Mouse (Mus musculus) embryonic facial prominence, embryonic 10.5 days (tissue): ENCODE results near the gene Cyp39a1. TPM values are rescaled to one million over a fixed set of nuclear protein-coding genes. Genes with fewer than 3 reads are reported as not detected.

Experiments used
- DNase-seq: peaks from one replicate; pipeline ENCODE4 v3.0.0-alpha.2; 2017; ENCODE audit warnings: low spot score
- H3K27ac ChIP-seq: fragments of 300-500 bp; sonication (generic); replicated peaks from 2 replicates; pipeline ENCODE4 v1.5.1; 2016; ENCODE audit warnings: mild to moderate bottlenecking
- H3K27me3 ChIP-seq: fragments of 300-500 bp; sonication (generic); replicated peaks from 2 replicates; pipeline ENCODE4 v1.6.1; 2016; ENCODE audit warnings: low read depth, mild to moderate bottlenecking; ENCODE audit not compliant: poor library complexity, severe bottlenecking
- H3K36me3 ChIP-seq: fragments of 300-500 bp; sonication (generic); replicated peaks from 2 replicates; pipeline ENCODE4 v1.6.1; 2016; ENCODE audit warnings: mild to moderate bottlenecking, moderate library complexity
- H3K4me1 ChIP-seq: fragments of 300-500 bp; sonication (generic); 2 replicates; pipeline ENCODE4 v1.6.1; 2016
- H3K4me3 ChIP-seq: fragments of 300-500 bp; sonication (generic); 2 replicates; pipeline ENCODE4 v1.5.1; 2016; ENCODE audit warnings: mild to moderate bottlenecking, moderate library complexity
- H3K9me3 ChIP-seq: fragments of 300-500 bp; sonication (generic); 2 replicates; pipeline ENCODE4 v1.6.1; 2016; ENCODE audit warnings: mild to moderate bottlenecking
- WGBS: fragments of 180-500 bp; shearing (Covaris S2); methylation state at CpG from one replicate; pipeline ENCODE4 v1.1.7; 2016; 5-methylcytosine and 5-hydroxymethylcytosine counted together
- polyA plus RNA-seq: library from polyadenylated mRNA; unstranded; fragments of >200 nt; fragmentation: Nextera tagmentation; extraction: Ambion mirVana; gene quantifications from 2 replicates; pipeline ENCODE4 v1.2.1, GENCODE M21; 2016

The Cyp39a1 gene
- polyA plus RNA-seq, 1 experiment from 2014 or later = 34.2 TPM

- WGBS = 78% methylated on average over 4 of the region's 4 CpGs
- DNase-seq = no peak
- H3K9me3 ChIP-seq = no peaks in the 10 kb centered on the region
- H3K4me1 ChIP-seq = no peaks in the 10 kb centered on the region
- no peaks in the 10 kb centered on the region for H3K27me3 ChIP-seq
- H3K27ac ChIP-seq = no peak overlapping the region
- peaks cover 23% of the 10 kb centered on the region for H3K36me3 ChIP-seq
- H3K4me3 ChIP-seq = no peak overlapping the region
Measured at GRCm38 (mm10) chr17:43734252-43734651, 67.0 kb downstream of the Cyp39a1 start.

GRCm38 (mm10) chr17:43743933-43744332 is 76.7 kb downstream of the Cyp39a1 start:
- H3K36me3 ChIP-seq = peaks cover 11% of the 10 kb centered on the region
- DNase-seq = no peak
- H3K4me3 ChIP-seq = no peak overlapping the region
- no peaks in the 10 kb centered on the region for H3K27me3 ChIP-seq
- H3K27ac ChIP-seq = no peak overlapping the region
- peaks cover 13% of the 10 kb centered on the region for H3K4me1 ChIP-seq
- H3K9me3 ChIP-seq = no peaks in the 10 kb centered on the region
- 85% methylated on average over 5 of the region's 5 CpGs for WGBS

GRCm38 (mm10) chr17:43744425-43744824 is 77.2 kb downstream of the Cyp39a1 start:
- H3K27me3 ChIP-seq = no peaks in the 10 kb centered on the region
- no peak for DNase-seq
- H3K4me3 ChIP-seq = no peak overlapping the region
- H3K36me3 ChIP-seq = peaks cover 13% of the 10 kb centered on the region
- peaks cover 13% of the 10 kb centered on the region for H3K4me1 ChIP-seq
- H3K9me3 ChIP-seq = no peaks in the 10 kb centered on the region
- H3K27ac ChIP-seq = no peak overlapping the region
- WGBS = 72% methylated on average over 4 of the region's 4 CpGs

- H3K4me3 ChIP-seq = no peak overlapping the region
- H3K27me3 ChIP-seq = no peaks in the 10 kb centered on the region
- H3K9me3 ChIP-seq = no peaks in the 10 kb centered on the region
- no peak for DNase-seq
- H3K36me3 ChIP-seq = peaks cover 17% of the 10 kb centered on the region
- 92% methylated on average over 6 of the region's 6 CpGs for WGBS
- H3K27ac ChIP-seq = no peak overlapping the region
- no peaks in the 10 kb centered on the region for H3K4me1 ChIP-seq
Measured at GRCm38 (mm10) chr17:43751146-43751545, 83.9 kb downstream of the Cyp39a1 start.

GRCm38 (mm10) chr17:43752811-43753210 is 85.6 kb downstream of the Cyp39a1 start:
- no peaks in the 10 kb centered on the region for H3K9me3 ChIP-seq
- H3K27me3 ChIP-seq = no peaks in the 10 kb centered on the region
- H3K27ac ChIP-seq = no peak overlapping the region
- H3K4me1 ChIP-seq = no peaks in the 10 kb centered on the region
- 86% methylated on average over 1 of the region's 1 CpGs for WGBS
- H3K4me3 ChIP-seq = no peak overlapping the region
- H3K36me3 ChIP-seq = peaks cover 9% of the 10 kb centered on the region
- DNase-seq = no peak

GRCm38 (mm10) chr17:43754687-43755086 is 87.5 kb downstream of the Cyp39a1 start:
- Histone ChIP-seq H3K36me3 (peaks cover 3% of the 10 kb centered on the region), H3K4me1 (no peaks in the 10 kb centered on the region), H3K4me3 (no peak overlapping the region), H3K9me3 (no peaks in the 10 kb centered on the region), H3K27me3 (no peaks in the 10 kb centered on the region), H3K27ac (no peak overlapping the region)
- no peak for DNase-seq
- WGBS = 72% methylated on average over 5 of the region's 5 CpGs

- Histone ChIP-seq H3K9me3 (no peaks in the 10 kb centered on the region), H3K4me1 (no peaks in the 10 kb centered on the region), H3K27ac (no peak overlapping the region), H3K4me3 (no peak overlapping the region), H3K36me3 (no peaks in the 10 kb centered on the region), H3K27me3 (no peaks in the 10 kb centered on the region)
- DNase-seq = no peak
- 64% methylated on average over 15 of the region's 15 CpGs for WGBS
Measured at GRCm38 (mm10) chr17:43758607-43759259, 91.5 kb downstream of the Cyp39a1 start.

- WGBS = 82% methylated on average over 4 of the region's 4 CpGs
- Histone ChIP-seq H3K4me1 (no peaks in the 10 kb centered on the region), H3K4me3 (no peak overlapping the region), H3K9me3 (no peaks in the 10 kb centered on the region), H3K36me3 (no peaks in the 10 kb centered on the region), H3K27ac (no peak overlapping the region), H3K27me3 (no peaks in the 10 kb centered on the region)
- DNase-seq = no peak
Measured at GRCm38 (mm10) chr17:43784531-43784930, 117.3 kb downstream of the Cyp39a1 start.

- no peaks in the 10 kb centered on the region for H3K36me3 ChIP-seq
- no peaks in the 10 kb centered on the region for H3K9me3 ChIP-seq
- H3K4me1 ChIP-seq = no peaks in the 10 kb centered on the region
- H3K27me3 ChIP-seq = no peaks in the 10 kb centered on the region
- WGBS = 88% methylated on average over 5 of the region's 5 CpGs
- no peak for DNase-seq
- no peak overlapping the region for H3K4me3 ChIP-seq
- no peak overlapping the region for H3K27ac ChIP-seq
Measured at GRCm38 (mm10) chr17:43788222-43788621, 121.0 kb downstream of the Cyp39a1 start.

GRCm38 (mm10) chr17:43789376-43789775 is 122.2 kb downstream of the Cyp39a1 start:
- no peaks in the 10 kb centered on the region for H3K4me1 ChIP-seq
- no peaks in the 10 kb centered on the region for H3K36me3 ChIP-seq
- H3K27me3 ChIP-seq = no peaks in the 10 kb centered on the region
- no peak for DNase-seq
- H3K27ac ChIP-seq = no peak overlapping the region
- H3K9me3 ChIP-seq = no peaks in the 10 kb centered on the region
- no peak overlapping the region for H3K4me3 ChIP-seq

GRCm38 (mm10) chr17:43791751-43792150 is 124.5 kb downstream of the Cyp39a1 start:
- Histone ChIP-seq H3K27ac (no peak overlapping the region), H3K4me1 (no peaks in the 10 kb centered on the region), H3K36me3 (no peaks in the 10 kb centered on the region), H3K4me3 (no peak overlapping the region), H3K27me3 (no peaks in the 10 kb centered on the region), H3K9me3 (no peaks in the 10 kb centered on the region)
- DNase-seq = no peak
- 91% methylated on average over 3 of the region's 3 CpGs for WGBS

- Histone ChIP-seq H3K4me3 (no peak overlapping the region), H3K27ac (no peak overlapping the region), H3K36me3 (no peaks in the 10 kb centered on the region), H3K9me3 (no peaks in the 10 kb centered on the region), H3K27me3 (no peaks in the 10 kb centered on the region), H3K4me1 (no peaks in the 10 kb centered on the region)
- no peak for DNase-seq
- 77% methylated on average over 1 of the region's 1 CpGs for WGBS
Measured at GRCm38 (mm10) chr17:43794731-43795280, 127.6 kb downstream of the Cyp39a1 start.
